Mouse (Mus musculus) R1 (cell line): Measurements from ENCODE around the gene Card14.

Experiments used
- DNase-seq: peaks from one replicate; pipeline ENCODE4 v3.0.0-alpha.2; 2018; ENCODE audit warnings: low read depth, low spot score

Card14 gene

GRCm38 (mm10) chr11:119300986-119301385 lies 6.6 kb upstream of the Card14 start:
- DNase-seq: no peak

DNA sequence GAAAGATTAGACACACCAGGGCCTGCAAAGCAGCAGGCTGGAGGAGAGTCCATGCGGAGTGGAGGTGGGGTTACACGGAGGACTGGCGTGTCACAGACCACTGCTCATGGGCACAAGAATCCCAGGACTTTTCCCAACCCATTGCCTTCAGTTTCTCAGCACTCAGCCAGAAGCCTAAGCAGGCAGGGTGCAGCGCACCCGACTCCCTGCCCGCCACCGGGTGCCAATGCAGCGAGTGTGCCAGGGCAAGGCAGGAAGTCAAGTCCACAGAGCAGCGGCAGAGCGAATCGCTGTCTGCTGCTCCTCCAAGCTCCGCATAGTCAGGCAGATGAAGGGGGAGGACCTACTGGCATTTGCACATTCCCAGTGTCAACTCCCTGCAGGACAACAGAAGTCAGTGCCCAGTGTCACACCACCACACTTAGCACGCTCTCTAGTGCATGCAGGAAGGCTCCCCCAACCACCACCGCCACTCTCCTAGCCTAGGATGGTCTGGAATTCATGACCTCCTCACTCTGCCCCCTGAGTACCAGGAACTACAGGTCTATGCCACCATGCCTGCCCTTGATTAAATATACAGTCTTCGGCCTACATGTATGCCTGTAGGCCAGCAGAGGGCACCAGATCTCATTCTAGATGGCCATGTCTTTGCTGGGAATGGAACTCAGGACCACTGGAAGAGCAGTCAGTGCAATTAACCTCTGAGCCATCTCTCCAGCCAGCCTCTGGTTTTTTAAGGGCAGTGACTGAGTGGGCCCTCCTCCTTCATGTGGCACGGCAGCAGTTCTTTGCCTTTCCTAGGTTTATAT lies 2.5 kb upstream of the Card14 start:
- peak; percentile 84 for DNase-seq

- DNase-seq: no peak
Measured at GRCm38 (mm10) chr11:119306762-119307657, 558 bp upstream of the Card14 start.

DNA sequence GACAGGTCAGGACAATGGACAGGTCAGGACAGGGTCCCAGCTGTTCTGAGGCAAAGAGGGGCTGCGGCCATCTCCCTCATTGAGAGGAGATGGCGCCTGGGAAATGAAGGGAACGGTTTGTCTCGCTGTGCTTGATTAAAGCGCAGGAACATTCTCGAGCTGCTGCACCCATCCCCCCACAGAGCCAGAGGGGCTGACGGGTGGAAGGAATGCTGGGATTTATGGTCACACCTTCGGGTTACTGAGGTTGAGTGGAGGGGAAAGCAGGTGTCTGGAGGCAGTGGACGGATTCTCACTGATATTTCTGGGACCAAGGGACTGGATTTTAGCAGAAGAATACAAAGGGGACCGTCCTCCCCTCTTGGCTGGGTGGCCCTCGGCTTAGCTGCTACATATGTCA lies 348 bp downstream of the Card14 start:
- DNase-seq: no peak

GRCm38 (mm10) chr11:119310621-119311020 lies 3.1 kb downstream of the Card14 start:
- DNase-seq: peak; percentile 58

- no peak for DNase-seq
Measured at GRCm38 (mm10) chr11:119314252-119314936, 6.8 kb downstream of the Card14 start.

- no peak for DNase-seq
Measured at GRCm38 (mm10) chr11:119316720-119317119, 9.2 kb downstream of the Card14 start.

DNA sequence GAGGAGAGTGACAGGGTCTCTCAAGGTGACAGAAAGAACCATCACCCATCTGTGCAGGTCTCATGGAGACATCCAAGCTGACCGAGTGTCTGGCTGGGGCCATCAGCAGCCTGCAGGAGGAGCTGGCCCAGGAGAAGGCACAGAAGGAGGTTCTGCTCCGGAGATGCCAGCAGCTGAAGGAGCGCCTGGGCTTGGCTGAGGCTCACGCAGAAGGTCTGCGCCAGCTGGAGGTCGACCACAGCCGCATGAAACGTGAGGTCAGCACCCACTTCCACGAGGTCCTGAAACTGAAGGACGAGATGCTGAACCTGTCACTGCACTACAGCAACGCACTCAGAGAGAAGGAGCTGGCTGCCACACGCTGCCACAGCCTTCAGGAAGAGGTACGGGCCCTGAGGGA lies 15.0 kb downstream of the Card14 start:
- DNase-seq: no peak

DNA sequence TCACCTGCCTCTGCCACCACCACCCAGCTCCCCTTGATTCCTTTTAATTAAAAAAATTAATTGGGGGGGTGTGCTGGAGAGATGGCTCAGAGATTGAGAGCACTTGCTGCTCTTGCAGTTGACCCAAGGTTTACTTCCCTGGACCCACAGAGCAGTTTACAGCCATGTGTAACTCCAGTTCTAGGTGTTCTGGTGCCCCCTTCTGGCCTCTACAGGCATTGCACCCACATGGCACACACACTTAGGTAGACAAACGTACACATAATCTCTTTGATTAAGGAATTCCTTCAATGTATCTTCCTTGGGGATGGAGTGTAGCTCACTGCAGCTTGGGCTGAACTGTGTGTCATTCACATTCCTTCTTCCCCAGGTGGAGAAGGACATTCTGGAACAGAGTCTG lies 17.5 kb downstream of the Card14 start:
- DNase-seq: peak; percentile 80

GRCm38 (mm10) chr11:119330592-119330991 lies 23.0 kb downstream of the Card14 start:
- no peak for DNase-seq

DNA sequence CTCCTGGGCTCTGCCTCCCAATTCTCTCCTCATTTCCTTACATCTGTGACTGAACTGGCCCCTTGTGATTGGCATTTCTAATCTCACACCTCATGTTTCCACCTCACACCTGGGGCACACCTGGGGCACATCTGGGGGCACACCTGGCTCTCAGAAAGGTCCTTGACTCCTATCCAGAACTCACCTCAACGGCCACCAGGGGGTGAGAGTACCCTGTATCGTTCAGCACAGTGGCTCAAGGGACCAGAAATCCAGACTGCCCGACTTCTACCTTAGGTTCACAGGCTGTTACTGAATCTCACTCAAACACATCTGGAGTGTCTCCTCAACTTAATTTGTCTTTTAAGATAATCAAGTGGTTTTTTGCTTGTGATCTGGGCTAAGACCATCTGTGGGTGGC lies 24.4 kb downstream of the Card14 start:
- no peak for DNase-seq

GRCm38 (mm10) chr11:119338271-119339059 lies 30.9 kb downstream of the Card14 start:
- no peak for DNase-seq

- DNase-seq: no peak
Measured at GRCm38 (mm10) chr11:119339179-119339578, 31.6 kb downstream of the Card14 start.

GRCm38 (mm10) chr11:119339637-119340036 lies 32.1 kb downstream of the Card14 start:
- DNase-seq: peak; percentile 79

- no peak for DNase-seq
Measured at GRCm38 (mm10) chr11:119344178-119344577, 36.6 kb downstream of the Card14 start.

DNA sequence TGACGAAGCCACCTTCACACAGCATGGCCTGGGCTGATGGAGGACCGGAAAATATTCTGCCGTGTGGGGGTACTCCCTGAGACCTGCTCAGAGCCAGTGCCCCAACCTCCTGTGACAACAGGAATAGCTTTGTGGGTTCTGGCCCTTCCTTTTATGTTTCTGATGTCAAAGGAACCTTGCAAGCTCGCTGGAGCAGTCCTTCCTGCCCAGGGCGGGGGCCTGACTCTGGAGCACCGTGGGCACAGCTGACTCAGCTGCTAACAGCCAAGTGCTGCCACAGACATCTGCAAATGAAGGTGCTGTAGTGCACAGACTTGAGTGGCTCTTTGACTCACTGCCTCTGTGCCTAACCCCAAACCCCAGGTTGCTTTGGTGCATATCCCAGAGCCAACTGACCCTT lies 37.3 kb downstream of the Card14 start:
- no peak for DNase-seq

- DNase-seq: no peak
Measured at GRCm38 (mm10) chr11:119347125-119347524, 39.6 kb downstream of the Card14 start.

GRCm38 (mm10) chr11:119352113-119352512 lies 44.5 kb downstream of the Card14 start:
- no peak for DNase-seq

- no peak for DNase-seq
Measured at GRCm38 (mm10) chr11:119353946-119354345, 46.4 kb downstream of the Card14 start.

GRCm38 (mm10) chr11:119354798-119355442 lies 47.4 kb downstream of the Card14 start:
- DNase-seq: no peak
